Mouse (Mus musculus): ENCODE measurements at regions not wholly inside any gene's neighbourhood (a gene's known extent, or its start where the extent isn't known, plus 50 kb on each side); places are given as distances from the start of the nearest gene placed in this dataset.

- Histone ChIP-seq H3K4me3 (ENCODE audit: insufficient read depth, low read length) (no peak overlapping the region), H3K4me1 (ENCODE audit: control insufficient read depth, insufficient read depth, low read length) (no peaks in the 10 kb centered on the region), H3K27ac (ENCODE audit: insufficient read depth, low read length) (no peak overlapping the region)
- TF ChIP-seq CTCF (IDR thresholded peaks at IDR 0.05; ENCODE audit: extremely low read depth, insufficient read depth, low read length) (no peak), POLR2A (IDR thresholded peaks at IDR 0.05; ENCODE audit: extremely low read depth, insufficient read depth, low read length) (no peak)
Measured at GRCm38 (mm10) chr2:117770115-117770485, 341.6 kb upstream of the Thbs1 start.

- Histone ChIP-seq H3K4me1 (ENCODE audit: control insufficient read depth, insufficient read depth, low read length) (no peaks in the 10 kb centered on the region), H3K27ac (ENCODE audit: insufficient read depth, low read length) (no peak overlapping the region), H3K4me3 (ENCODE audit: insufficient read depth, low read length) (no peak overlapping the region)
- no peak for TF ChIP-seq POLR2A (IDR thresholded peaks at IDR 0.05; ENCODE audit: extremely low read depth, insufficient read depth, low read length)
- TF ChIP-seq CTCF (IDR thresholded peaks at IDR 0.05; ENCODE audit: extremely low read depth, insufficient read depth, low read length): no peak
Measured at GRCm38 (mm10) chr2:117780287-117780686, 331.4 kb upstream of the Thbs1 start.

- TF ChIP-seq CTCF (IDR thresholded peaks at IDR 0.05; ENCODE audit: extremely low read depth, insufficient read depth, low read length) (no peak), POLR2A (IDR thresholded peaks at IDR 0.05; ENCODE audit: extremely low read depth, insufficient read depth, low read length) (no peak)
Measured at GRCm38 (mm10) chr2:117780816-117781215, 330.9 kb upstream of the Thbs1 start.

GRCm38 (mm10) chr2:117787321-117787720 lies 324.4 kb upstream of the Thbs1 start:
- Histone ChIP-seq H3K4me1 (ENCODE audit: control insufficient read depth, insufficient read depth, low read length) (no peaks in the 10 kb centered on the region), H3K27ac (ENCODE audit: insufficient read depth, low read length) (no peak overlapping the region), H3K4me3 (ENCODE audit: insufficient read depth, low read length) (no peak overlapping the region)
- TF ChIP-seq POLR2A (IDR thresholded peaks at IDR 0.05; ENCODE audit: extremely low read depth, insufficient read depth, low read length) (no peak), CTCF (IDR thresholded peaks at IDR 0.05; ENCODE audit: extremely low read depth, insufficient read depth, low read length) (no peak)

More at GRCm38 (mm10) chr2:117780816-117781215, 330.9 kb upstream of the Thbs1 start:
- Histone ChIP-seq H3K4me1 (ENCODE audit: control insufficient read depth, insufficient read depth, low read length) (no peaks in the 10 kb centered on the region), H3K27ac (ENCODE audit: insufficient read depth, low read length) (no peak overlapping the region), H3K4me3 (ENCODE audit: insufficient read depth, low read length) (no peak overlapping the region)

- H3K4me3 ChIP-seq (ENCODE audit: insufficient read depth, low read length): no peak overlapping the region
- no peak overlapping the region for H3K27ac ChIP-seq (ENCODE audit: insufficient read depth, low read length)
- TF ChIP-seq CTCF (IDR thresholded peaks at IDR 0.05; ENCODE audit: extremely low read depth, insufficient read depth, low read length): no peak
- TF ChIP-seq POLR2A (IDR thresholded peaks at IDR 0.05; ENCODE audit: extremely low read depth, insufficient read depth, low read length): no peak
- no peaks in the 10 kb centered on the region for H3K4me1 ChIP-seq (ENCODE audit: control insufficient read depth, insufficient read depth, low read length)
Measured at GRCm38 (mm10) chr2:117794285-117794684, 317.4 kb upstream of the Thbs1 start.

- Histone ChIP-seq H3K4me1 (ENCODE audit: control insufficient read depth, insufficient read depth, low read length) (no peaks in the 10 kb centered on the region), H3K27ac (ENCODE audit: insufficient read depth, low read length) (no peak overlapping the region), H3K4me3 (ENCODE audit: insufficient read depth, low read length) (no peak overlapping the region)
- TF ChIP-seq CTCF (IDR thresholded peaks at IDR 0.05; ENCODE audit: extremely low read depth, insufficient read depth, low read length) (no peak), POLR2A (IDR thresholded peaks at IDR 0.05; ENCODE audit: extremely low read depth, insufficient read depth, low read length) (no peak)
Measured at GRCm38 (mm10) chr2:117801946-117802600, 309.6 kb upstream of the Thbs1 start.

- Histone ChIP-seq H3K4me1 (ENCODE audit: control insufficient read depth, insufficient read depth, low read length) (no peaks in the 10 kb centered on the region), H3K27ac (ENCODE audit: insufficient read depth, low read length) (no peak overlapping the region), H3K4me3 (ENCODE audit: insufficient read depth, low read length) (no peak overlapping the region)
- no peak for TF ChIP-seq POLR2A (IDR thresholded peaks at IDR 0.05; ENCODE audit: extremely low read depth, insufficient read depth, low read length)
- no peak for TF ChIP-seq CTCF (IDR thresholded peaks at IDR 0.05; ENCODE audit: extremely low read depth, insufficient read depth, low read length)
Measured at GRCm38 (mm10) chr2:117802686-117803085, 309.0 kb upstream of the Thbs1 start.

GRCm38 (mm10) chr2:117804686-117805085 lies 307.0 kb upstream of the Thbs1 start:
- H3K4me3 ChIP-seq (ENCODE audit: insufficient read depth, low read length): no peak overlapping the region
- H3K27ac ChIP-seq (ENCODE audit: insufficient read depth, low read length): no peak overlapping the region
- TF ChIP-seq POLR2A (IDR thresholded peaks at IDR 0.05; ENCODE audit: extremely low read depth, insufficient read depth, low read length): no peak
- TF ChIP-seq CTCF (IDR thresholded peaks at IDR 0.05; ENCODE audit: extremely low read depth, insufficient read depth, low read length): no peak

GRCm38 (mm10) chr2:117807121-117807520 lies 304.6 kb upstream of the Thbs1 start:
- no peak overlapping the region for H3K27ac ChIP-seq (ENCODE audit: insufficient read depth, low read length)
- no peaks in the 10 kb centered on the region for H3K4me1 ChIP-seq (ENCODE audit: control insufficient read depth, insufficient read depth, low read length)
- no peak overlapping the region for H3K4me3 ChIP-seq (ENCODE audit: insufficient read depth, low read length)
- TF ChIP-seq POLR2A (IDR thresholded peaks at IDR 0.05; ENCODE audit: extremely low read depth, insufficient read depth, low read length) (no peak), CTCF (IDR thresholded peaks at IDR 0.05; ENCODE audit: extremely low read depth, insufficient read depth, low read length) (no peak)

More at GRCm38 (mm10) chr2:117804686-117805085, 307.0 kb upstream of the Thbs1 start:
- H3K4me1 ChIP-seq (ENCODE audit: control insufficient read depth, insufficient read depth, low read length): no peaks in the 10 kb centered on the region

- Histone ChIP-seq H3K4me1 (ENCODE audit: control insufficient read depth, insufficient read depth, low read length) (no peaks in the 10 kb centered on the region), H3K4me3 (ENCODE audit: insufficient read depth, low read length) (no peak overlapping the region), H3K27ac (ENCODE audit: insufficient read depth, low read length) (no peak overlapping the region)
- TF ChIP-seq POLR2A (IDR thresholded peaks at IDR 0.05; ENCODE audit: extremely low read depth, insufficient read depth, low read length) (no peak), CTCF (IDR thresholded peaks at IDR 0.05; ENCODE audit: extremely low read depth, insufficient read depth, low read length) (no peak)
Measured at GRCm38 (mm10) chr2:117811506-117811905, 300.2 kb upstream of the Thbs1 start.
